Comparison of ENCODE assay signal across 12 mouse cellular contexts in genomic region chr16:44552036-44552435, GRCm38 (mm10). TPM values are rescaled to one million over a fixed set of nuclear protein-coding genes. Genes with fewer than 3 reads are reported as not detected.
A peak's percentile ranks its signal among the peaks of the same experiment; 100 is the strongest.
DNase-seq lines count a peak whose midpoint lies in the region; ATAC-seq lines count a peak whose summit lies in the region.
"Had no signal": no experiment of that assay in that cellular context is flagged by ENCODE, and none has a peak within 500 bp of the region (broad histone marks: within the 10 kb centered on the region; RNA-seq: fewer than 3 reads in every experiment).

No protein-coding gene starts in this region.

- DNase-seq in limb, embryonic 11.5 days (ENCODE audit: low spot score): no peak
- DNase-seq in limb, embryonic 10.5 days (ENCODE audit: low spot score): no peak
- peak; percentile 91 to 92 for DNase-seq in cerebellum, postnatal 10 days
- no peak for DNase-seq in hindbrain, embryonic 10.5 days (ENCODE audit: low spot score)
- no peak for DNase-seq in urinary bladder, postnatal 14 days (ENCODE audit: low spot score)
- DNase-seq in embryo, embryonic 11 days: no peak
- DNase-seq in right cerebral cortex, postnatal 14 days: no peak
- DNase-seq: kidney, postnatal 36 days; thymus, postnatal 4 days had no signal

- H3K9me3 ChIP-seq in limb, embryonic 11.5 days (ENCODE audit: control insufficient read depth, low read length): no peaks in the 10 kb centered on the region
- no peaks in the 10 kb centered on the region for H3K9me3 ChIP-seq in limb, embryonic 10.5 days (replicated peaks)
- H3K9me3 ChIP-seq in hindbrain, embryonic 10.5 days: no peaks in the 10 kb centered on the region
- H3K9me3 ChIP-seq in midbrain, embryonic 15.5 days: no peaks in the 10 kb centered on the region
- H3K9me3 ChIP-seq: liver, embryonic 15.5 days had no signal

- no peak overlapping the region for H3K4me2 ChIP-seq in limb, embryonic 11.5 days (ENCODE audit: low read depth, severe bottlenecking)
- no peak overlapping the region for H3K4me2 ChIP-seq in midbrain, embryonic 15.5 days
- H3K4me2 ChIP-seq: liver, embryonic 15.5 days had no signal

- H3K4me1 ChIP-seq in limb, embryonic 11.5 days (ENCODE audit: control insufficient read depth, insufficient read depth, low read length): peaks cover 42% of the 10 kb centered on the region
- H3K4me1 ChIP-seq in limb, embryonic 10.5 days: peaks cover 82% of the 10 kb centered on the region
- peaks cover 94% of the 10 kb centered on the region for H3K4me1 ChIP-seq in hindbrain, embryonic 10.5 days (replicated peaks)
- H3K4me1 ChIP-seq in midbrain, embryonic 15.5 days: peaks cover 41% of the 10 kb centered on the region
- H3K4me1 ChIP-seq: liver, embryonic 15.5 days had no signal

- H3K9ac ChIP-seq in limb, embryonic 11.5 days (ENCODE audit: low read length): no peak overlapping the region
- no peak overlapping the region for H3K9ac ChIP-seq in midbrain, embryonic 15.5 days
- H3K9ac ChIP-seq: liver, embryonic 15.5 days had no signal

- 70% methylated on average over 2 of the region's 2 CpGs for WGBS in limb, embryonic 11.5 days
- 90% methylated on average over 2 of the region's 2 CpGs for WGBS in limb, embryonic 10.5 days
- 52% methylated on average over 2 of the region's 2 CpGs for WGBS in hindbrain, embryonic 10.5 days
- WGBS in midbrain, embryonic 15.5 days: 48% methylated on average over 2 of the region's 2 CpGs

- H3K27ac ChIP-seq in limb, embryonic 11.5 days (replicated peaks; ENCODE audit: low read depth, low read length): no peak overlapping the region
- H3K27ac ChIP-seq in limb, embryonic 10.5 days: no peak overlapping the region; the same call in 1 of the 2 replicates
- H3K27ac ChIP-seq in hindbrain, embryonic 10.5 days: peak overlapping the region; percentile 62
- 0 out of 2 replicates have a peak overlapping the region, but pooled peaks have one; percentile 57 for H3K27ac ChIP-seq in midbrain, embryonic 15.5 days
- H3K27ac ChIP-seq: liver, embryonic 15.5 days had no signal

- no peaks in the 10 kb centered on the region for H3K36me3 ChIP-seq in limb, embryonic 11.5 days (ENCODE audit: control insufficient read depth, insufficient read depth, low read length)
- H3K36me3 ChIP-seq in limb, embryonic 10.5 days: peaks cover 45% of the 10 kb centered on the region
- H3K36me3 ChIP-seq in hindbrain, embryonic 10.5 days: peaks cover 69% of the 10 kb centered on the region
- no peaks in the 10 kb centered on the region for H3K36me3 ChIP-seq in midbrain, embryonic 15.5 days (replicated peaks)
- H3K36me3 ChIP-seq: liver, embryonic 15.5 days had no signal

- ATAC-seq in limb, embryonic 11.5 days (ENCODE audit: insufficient number of reproducible peaks, low FRiP score, low TSS enrichment, low read depth): 0 out of 2 replicates have a peak, but pooled peaks have one; percentile 35
- ATAC-seq in midbrain, embryonic 15.5 days (replicated peaks): 0 out of 2 replicates have a peak, but pooled peaks have one; percentile 13

- H3K27me3 ChIP-seq in limb, embryonic 11.5 days (ENCODE audit: control insufficient read depth, insufficient read depth, low read length): no peaks in the 10 kb centered on the region
- H3K27me3 ChIP-seq in limb, embryonic 10.5 days (ENCODE audit: low read depth, poor library complexity, severe bottlenecking): no peaks in the 10 kb centered on the region
- no peaks in the 10 kb centered on the region for H3K27me3 ChIP-seq in hindbrain, embryonic 10.5 days (ENCODE audit: insufficient read depth, poor library complexity, severe bottlenecking)
- no peaks in the 10 kb centered on the region for H3K27me3 ChIP-seq in midbrain, embryonic 15.5 days (replicated peaks)

- H3K4me3 ChIP-seq in limb, embryonic 11.5 days (ENCODE audit: low read depth, low read length): no peak overlapping the region
- no peak overlapping the region for H3K4me3 ChIP-seq in limb, embryonic 10.5 days
- H3K4me3 ChIP-seq in hindbrain, embryonic 10.5 days: peak overlapping the region; percentile 38
- no peak overlapping the region for H3K4me3 ChIP-seq in midbrain, embryonic 15.5 days
- H3K4me3 ChIP-seq: liver, embryonic 15.5 days; myocyte had no signal

RNA-seq across cellular contexts. Expression of gene Boc, which starts 6.7 kb away (rescaled TPM):
- 39.3 and 41.9 TPM in 2 replicates for polyA plus RNA-seq in limb, embryonic 11.5 days (2014; fragmentation: Nextera tagmentation; extraction: Ambion mirVana)
- 20.0 and 38.3 TPM in 2 replicates for polyA plus RNA-seq in limb, embryonic 10.5 days (2016; fragmentation: Nextera tagmentation; extraction: Ambion mirVana)
- polyA plus RNA-seq in hindbrain, embryonic 10.5 days (2016; fragmentation: Nextera tagmentation; extraction: Ambion mirVana): 36.0 and 43.9 TPM in 2 replicates
- polyA plus RNA-seq in midbrain, embryonic 15.5 days (2015; fragmentation: Nextera tagmentation; extraction: Ambion mirVana): 11.7 and 15.8 TPM in 2 replicates

Comparison
In these comparisons a context has a peak if more than half of its experiments do, and no peak if none do; other contexts are left out.
1. DNase-seq: peak in cerebellum, postnatal 10 days (2 of 2); none in limb, embryonic 11.5 days (single experiment), limb, embryonic 10.5 days (single experiment), hindbrain, embryonic 10.5 days (single experiment), urinary bladder, postnatal 14 days (single experiment), embryo, embryonic 11 days (single experiment) and right cerebral cortex, postnatal 14 days (single experiment).
2. H3K27ac ChIP-seq: peak in hindbrain, embryonic 10.5 days (single experiment) and midbrain, embryonic 15.5 days (single experiment); none in limb, embryonic 11.5 days (single experiment) and limb, embryonic 10.5 days (single experiment).